Mouse (Mus musculus) stomach, embryonic 16.5 days (tissue): Measurements from ENCODE around the gene Skiv2l. TPM values are rescaled to one million over a fixed set of nuclear protein-coding genes. Genes with fewer than 3 reads are reported as not detected.

ENCODE experiments used
- ATAC-seq: fragments of 200-750 bp; cut with Nextera tagmentation; 2 replicates; pipeline ENCODE4 v1.8.0; 2017; ENCODE audit warnings: moderate number of reproducible peaks, moderate TSS enrichment; ENCODE audit not compliant: insufficient read depth, low FRiP score
- H3K27ac ChIP-seq: fragments of 300-500 bp; sonication (generic); 2 replicates; pipeline ENCODE4 v1.5.1; 2014; ENCODE audit warnings: low read length
- H3K27me3 ChIP-seq: fragments of 300-500 bp; sonication (generic); 2 replicates; pipeline ENCODE4 v1.6.1; 2014; ENCODE audit warnings: low read length, control low read depth, mixed read lengths; ENCODE audit not compliant: control insufficient read depth, insufficient read depth
- H3K36me3 ChIP-seq: fragments of 300-500 bp; sonication (generic); 2 replicates; pipeline ENCODE4 v1.6.1; 2014; ENCODE audit warnings: low read length; ENCODE audit not compliant: control insufficient read depth, insufficient read depth
- H3K4me1 ChIP-seq: fragments of 300-500 bp; sonication (generic); 2 replicates; pipeline ENCODE4 v1.6.1; 2014; ENCODE audit warnings: low read length, control low read depth, mixed read lengths; ENCODE audit not compliant: control insufficient read depth, insufficient read depth
- H3K4me2 ChIP-seq: fragments of 300-500 bp; sonication (generic); 2 replicates; pipeline ENCODE4 v1.6.1; 2014; ENCODE audit warnings: low read depth, low read length, mixed read lengths
- H3K4me3 ChIP-seq: fragments of 300-500 bp; sonication (generic); replicated peaks from 2 replicates; pipeline ENCODE4 v1.5.1; 2014; ENCODE audit warnings: mild to moderate bottlenecking, low read length
- H3K9ac ChIP-seq: fragments of 300-500 bp; sonication (generic); 2 replicates; pipeline ENCODE4 v1.6.1; 2014; ENCODE audit warnings: low read length
- H3K9me3 ChIP-seq: fragments of 300-500 bp; sonication (generic); replicated peaks from 2 replicates; pipeline ENCODE4 v1.6.1; 2016; ENCODE audit warnings: low read length, control low read depth; ENCODE audit not compliant: control insufficient read depth
- WGBS: fragments of 180-500 bp; shearing (Covaris S2); extraction: QIAGEN DNeasy Blood & Tissue Kit; methylation state at CpG from one replicate; pipeline ENCODE4 v1.1.7; 2014; 5-methylcytosine and 5-hydroxymethylcytosine counted together
- polyA plus RNA-seq: library from polyadenylated mRNA; unstranded; fragments of >200 nt; fragmentation: Nextera tagmentation; extraction: Ambion mirVana; gene quantifications from 2 replicates; pipeline ENCODE4 v1.2.1, GENCODE M21; 2015

Gene Skiv2l
- polyA plus RNA-seq, 1 experiment from 2014 or later: 48.1 TPM

DNA sequence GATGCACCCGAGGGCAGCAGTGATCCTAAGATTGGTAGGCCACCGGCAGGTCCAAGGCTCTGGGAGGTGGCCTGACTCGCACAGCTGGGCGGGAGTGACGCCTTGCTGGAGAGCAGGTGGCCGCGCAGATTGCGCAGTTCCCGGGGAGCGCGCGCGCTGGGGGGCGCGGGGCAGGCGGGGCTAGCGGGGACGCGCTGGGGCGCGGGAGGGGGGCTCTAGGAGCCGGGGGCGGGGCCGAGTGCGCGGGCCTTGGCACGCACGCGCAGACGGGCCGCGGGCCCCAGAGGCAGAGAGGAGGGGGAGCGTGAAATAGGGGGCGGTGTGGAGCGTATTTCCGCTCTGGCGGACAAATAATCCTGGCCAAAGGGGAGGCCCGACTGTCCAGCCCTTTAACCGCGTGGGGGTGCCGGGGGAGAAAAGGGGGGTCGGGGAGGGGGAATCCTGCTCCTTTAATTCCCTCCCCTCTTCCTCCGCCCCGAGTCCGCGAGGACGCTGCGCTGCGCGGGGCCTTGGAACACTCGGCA is 44.1 kb upstream of the Skiv2l start:
- WGBS: 1% methylated on average over 43 of the region's 51 CpGs
- Histone ChIP-seq H3K9me3 (no peaks in the 10 kb centered on the region), H3K36me3 (0 out of 2 replicates have a peak, but pooled peaks cover 8% of the 10 kb centered on the region), H3K4me2 (peak overlapping the region; percentile 71), H3K27ac (peak overlapping the region; percentile 93), H3K27me3 (no peaks in the 10 kb centered on the region), H3K9ac (peak overlapping the region; percentile 94), H3K4me3 (peak overlapping the region; percentile 80), H3K4me1 (peaks cover 22% of the 10 kb centered on the region)
- ATAC-seq: peak; percentile 92

DNA sequence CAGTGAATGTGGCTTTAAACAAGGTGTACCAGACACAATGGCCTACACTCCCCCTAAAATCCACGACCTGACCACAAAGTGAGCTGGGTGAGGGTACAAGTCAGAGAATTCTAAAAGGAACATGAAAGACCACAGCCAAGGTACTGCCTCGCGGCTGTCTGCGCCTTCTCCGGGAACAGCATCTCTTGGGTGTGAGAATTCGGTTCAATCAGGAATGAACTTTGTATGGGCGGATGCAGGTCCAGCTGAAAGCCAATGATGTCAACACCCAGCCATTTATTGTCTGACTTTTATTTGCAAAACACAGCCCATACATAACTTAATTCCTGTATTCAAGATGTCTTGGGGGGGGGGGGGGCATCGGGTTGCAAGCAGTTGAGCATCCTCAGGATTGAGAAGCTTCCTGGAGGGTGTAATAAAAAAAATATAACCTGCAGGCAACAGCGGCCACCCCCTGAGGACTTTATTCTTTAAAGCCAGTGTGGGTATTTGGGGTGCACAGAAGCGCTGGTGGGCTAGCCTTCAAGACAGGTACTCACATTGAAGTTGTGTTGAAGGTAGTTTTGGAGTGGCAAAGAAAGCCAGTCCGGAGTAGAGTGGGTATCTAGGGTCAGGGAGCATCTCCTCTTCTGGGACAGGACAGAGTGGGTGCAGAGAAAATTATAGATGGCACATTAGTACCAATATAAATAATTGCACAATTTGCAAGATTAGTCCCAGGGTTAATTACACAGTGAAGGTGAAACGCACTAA is 43.2 kb upstream of the Skiv2l start:
- H3K27me3 ChIP-seq: no peaks in the 10 kb centered on the region
- peak overlapping the region; percentile 80; the same call in 1 of the 2 replicates for H3K4me3 ChIP-seq
- H3K4me2 ChIP-seq: peak overlapping the region; percentile 71
- H3K9me3 ChIP-seq: no peaks in the 10 kb centered on the region
- peaks cover 22% of the 10 kb centered on the region for H3K4me1 ChIP-seq
- H3K27ac ChIP-seq: peak overlapping the region; percentile 93
- WGBS: 72% methylated on average over 12 of the region's 12 CpGs
- ATAC-seq: no peak
- H3K9ac ChIP-seq: peak overlapping the region; percentile 61
- 0 out of 2 replicates have a peak, but pooled peaks cover 8% of the 10 kb centered on the region for H3K36me3 ChIP-seq

DNA sequence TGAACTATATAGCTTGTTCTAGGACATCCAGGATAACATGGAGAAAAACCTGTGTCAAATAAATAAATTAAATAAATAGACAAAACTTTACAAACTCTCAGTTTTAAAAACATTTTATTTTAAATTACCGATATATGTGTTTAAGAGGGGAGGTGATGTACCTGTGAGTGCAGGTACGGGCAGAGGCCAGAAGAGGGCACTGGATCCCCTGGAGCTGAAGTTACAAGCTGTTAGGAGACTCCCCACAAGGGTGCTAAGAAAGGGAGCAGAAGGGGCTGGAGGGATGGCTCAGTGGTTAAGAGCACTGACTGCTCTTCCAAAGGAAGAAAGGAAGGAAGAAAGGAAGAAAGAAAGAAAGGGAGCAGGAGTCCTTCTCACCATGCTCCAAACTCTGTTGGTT is 41.4 kb upstream of the Skiv2l start:
- no peak overlapping the region for H3K9ac ChIP-seq
- 91% methylated on average over 2 of the region's 2 CpGs for WGBS
- H3K4me1 ChIP-seq: peaks cover 12% of the 10 kb centered on the region
- H3K4me3 ChIP-seq: no peak overlapping the region
- H3K27me3 ChIP-seq: no peaks in the 10 kb centered on the region
- no peak for ATAC-seq
- H3K27ac ChIP-seq: no peak overlapping the region
- H3K36me3 ChIP-seq: 0 out of 2 replicates have a peak, but pooled peaks cover 6% of the 10 kb centered on the region
- no peaks in the 10 kb centered on the region for H3K9me3 ChIP-seq
- H3K4me2 ChIP-seq: no peak overlapping the region

DNA sequence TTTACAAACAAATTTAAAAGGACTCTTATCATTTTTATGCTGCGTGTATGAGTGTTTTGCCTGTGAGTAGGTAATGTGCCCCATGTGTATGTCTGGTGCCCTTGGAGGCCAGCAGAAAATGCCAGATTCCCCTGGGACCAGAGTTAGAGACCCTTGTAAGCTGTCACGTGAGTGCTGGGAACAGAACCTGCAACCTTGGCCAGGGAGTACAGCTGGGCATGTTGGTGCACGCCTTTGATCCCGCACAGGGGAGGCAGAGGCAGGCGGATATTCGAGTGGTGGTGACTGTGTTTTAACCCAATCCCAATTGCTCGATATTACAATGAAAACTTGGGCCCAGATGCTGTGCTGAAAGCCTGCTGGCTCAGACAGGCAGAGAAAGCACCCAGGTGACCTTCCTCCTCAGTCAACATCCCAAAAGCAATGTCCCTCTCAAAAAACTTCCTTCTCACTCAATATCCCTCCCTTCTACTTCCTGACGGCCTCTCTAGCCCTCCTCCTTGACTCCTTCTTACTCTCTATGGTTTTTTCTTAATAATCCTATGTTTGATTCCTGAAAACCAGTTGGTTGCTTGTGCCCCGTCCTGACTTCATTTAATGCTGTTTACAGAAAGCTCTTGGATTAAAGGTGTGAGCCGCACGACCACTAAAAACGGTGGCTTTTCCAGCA is 40.2 kb upstream of the Skiv2l start:
- Histone ChIP-seq H3K36me3 (no peaks in the 10 kb centered on the region), H3K27ac (no peak overlapping the region), H3K9me3 (no peaks in the 10 kb centered on the region), H3K27me3 (no peaks in the 10 kb centered on the region), H3K4me1 (peaks cover 9% of the 10 kb centered on the region), H3K4me2 (no peak overlapping the region), H3K4me3 (no peak overlapping the region), H3K9ac (no peak overlapping the region)
- 84% methylated on average over 12 of the region's 12 CpGs for WGBS
- ATAC-seq: no peak

DNA sequence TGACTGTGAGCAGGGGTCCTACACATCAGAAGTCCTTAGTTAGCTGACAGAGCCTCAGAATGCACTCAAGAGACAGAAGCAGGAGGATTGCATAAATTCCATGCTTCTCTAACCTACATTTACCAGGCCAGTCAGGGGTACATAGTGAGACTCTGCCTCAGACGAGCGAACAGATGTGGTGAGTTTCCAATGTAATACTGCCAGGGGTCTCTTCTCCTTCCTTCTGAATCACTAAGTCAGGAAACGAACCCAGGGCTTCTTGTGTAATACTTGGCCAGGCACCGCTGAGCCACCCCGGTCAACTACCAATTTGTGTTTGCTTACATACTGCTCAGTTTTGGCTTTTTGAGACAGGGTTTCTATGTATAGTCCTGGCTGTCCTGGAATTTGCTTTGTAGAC is 37.9 kb upstream of the Skiv2l start:
- no peak overlapping the region for H3K4me3 ChIP-seq
- H3K27me3 ChIP-seq: no peaks in the 10 kb centered on the region
- H3K27ac ChIP-seq: no peak overlapping the region
- no peaks in the 10 kb centered on the region for H3K4me1 ChIP-seq
- WGBS: 88% methylated on average over 5 of the region's 5 CpGs
- no peak for ATAC-seq
- H3K9ac ChIP-seq: no peak overlapping the region
- no peaks in the 10 kb centered on the region for H3K36me3 ChIP-seq
- H3K4me2 ChIP-seq: no peak overlapping the region
- H3K9me3 ChIP-seq: no peaks in the 10 kb centered on the region

DNA sequence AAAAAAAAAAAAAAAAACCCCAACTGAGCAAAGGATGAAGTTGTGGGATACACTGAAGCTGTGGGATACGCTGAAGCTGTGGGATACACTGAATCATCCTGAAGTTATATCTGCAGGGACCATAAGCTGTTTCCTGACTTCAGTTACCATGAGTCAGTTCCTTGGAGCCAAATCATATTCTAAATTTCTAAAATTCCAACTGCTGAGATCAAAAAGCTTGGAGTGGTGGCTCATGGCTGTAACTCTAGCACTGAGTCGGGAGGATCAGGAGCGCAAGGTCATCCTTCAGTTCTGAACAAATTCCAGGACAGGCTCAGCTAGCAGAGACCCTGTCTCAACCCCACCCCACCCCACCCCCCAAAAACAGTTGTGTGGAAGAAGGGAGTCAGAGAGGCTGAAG is 35.6 kb upstream of the Skiv2l start:
- no peak overlapping the region for H3K27ac ChIP-seq
- H3K4me1 ChIP-seq: peaks cover 3% of the 10 kb centered on the region; the same call in 1 of the 2 replicates
- no peak overlapping the region for H3K9ac ChIP-seq
- H3K36me3 ChIP-seq: no peaks in the 10 kb centered on the region
- H3K27me3 ChIP-seq: no peaks in the 10 kb centered on the region
- 71% methylated on average over 3 of the region's 3 CpGs for WGBS
- H3K4me2 ChIP-seq: no peak overlapping the region
- ATAC-seq: no peak
- no peaks in the 10 kb centered on the region for H3K9me3 ChIP-seq
- no peak overlapping the region for H3K4me3 ChIP-seq

DNA sequence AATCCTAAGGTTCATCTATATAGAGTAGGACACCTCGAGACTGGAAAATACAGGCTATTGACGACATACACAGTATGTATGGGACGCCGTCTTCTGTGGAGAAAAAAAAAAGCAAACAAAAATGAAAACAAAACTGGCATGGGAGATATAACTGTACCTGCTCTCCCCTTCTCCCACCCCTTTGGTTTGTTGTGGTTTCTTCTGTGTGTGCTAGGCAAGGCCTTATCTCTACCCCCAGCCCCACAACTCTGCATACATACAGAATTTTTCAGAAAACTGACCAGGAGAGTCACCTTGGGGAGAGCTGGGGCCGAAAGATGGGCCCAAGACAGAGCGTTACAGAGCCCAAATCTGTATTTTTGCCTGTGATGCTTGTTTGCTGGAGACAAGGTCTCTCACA is 34.7 kb upstream of the Skiv2l start:
- Histone ChIP-seq H3K9me3 (no peaks in the 10 kb centered on the region), H3K36me3 (no peaks in the 10 kb centered on the region), H3K4me2 (no peak overlapping the region), H3K9ac (no peak overlapping the region), H3K4me1 (peaks cover 3% of the 10 kb centered on the region; the same call in 1 of the 2 replicates), H3K27ac (no peak overlapping the region), H3K4me3 (no peak overlapping the region), H3K27me3 (no peaks in the 10 kb centered on the region)
- no peak for ATAC-seq
- WGBS: 86% methylated on average over 6 of the region's 6 CpGs

DNA sequence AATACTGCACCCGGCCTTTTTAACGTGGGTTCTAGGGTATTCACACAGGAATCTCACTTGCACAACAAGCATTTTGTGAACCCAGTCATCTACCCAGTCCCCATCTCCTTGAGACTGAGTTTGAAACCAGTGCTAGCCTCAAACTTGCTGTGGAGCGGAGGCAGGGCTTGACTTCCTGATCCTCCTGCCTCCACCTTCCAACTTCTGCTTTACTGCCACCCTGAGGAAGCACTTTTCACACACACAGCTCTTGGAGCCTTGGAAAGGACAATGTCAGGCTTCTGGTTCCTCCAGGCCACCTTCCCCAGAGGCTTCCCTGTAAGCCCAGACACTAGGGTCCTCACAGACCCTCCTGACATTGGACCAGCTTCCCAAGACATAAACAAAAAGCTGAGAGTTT is 33.3 kb upstream of the Skiv2l start:
- no peak overlapping the region for H3K4me2 ChIP-seq
- H3K4me1 ChIP-seq: peaks cover 3% of the 10 kb centered on the region; the same call in 1 of the 2 replicates
- no peak overlapping the region for H3K4me3 ChIP-seq
- WGBS: 61% methylated on average over 3 of the region's 3 CpGs
- no peaks in the 10 kb centered on the region for H3K36me3 ChIP-seq
- H3K9me3 ChIP-seq: no peaks in the 10 kb centered on the region
- no peak overlapping the region for H3K9ac ChIP-seq
- 0 out of 2 replicates have a peak, but pooled peaks have one; percentile 15 for ATAC-seq
- H3K27ac ChIP-seq: no peak overlapping the region
- no peaks in the 10 kb centered on the region for H3K27me3 ChIP-seq
